Mouse (Mus musculus): ENCODE measurements around the gene Slc4a10. TPM values are rescaled to one million over a fixed set of nuclear protein-coding genes. Genes with fewer than 3 reads are reported as not detected.

Gene Slc4a10
- polyA plus RNA-seq, 1 experiment: not detected

GRCm38 (mm10) chr2:62362211-62362610 is 315.9 kb downstream of the Slc4a10 start:
- no peak for TF ChIP-seq GATA1 (IDR thresholded peaks at IDR 0.05; ENCODE audit: low read length)

GRCm38 (mm10) chr2:62363606-62364005 is 317.3 kb downstream of the Slc4a10 start:
- no peak for TF ChIP-seq GATA1 (IDR thresholded peaks at IDR 0.05; ENCODE audit: low read length)

DNA sequence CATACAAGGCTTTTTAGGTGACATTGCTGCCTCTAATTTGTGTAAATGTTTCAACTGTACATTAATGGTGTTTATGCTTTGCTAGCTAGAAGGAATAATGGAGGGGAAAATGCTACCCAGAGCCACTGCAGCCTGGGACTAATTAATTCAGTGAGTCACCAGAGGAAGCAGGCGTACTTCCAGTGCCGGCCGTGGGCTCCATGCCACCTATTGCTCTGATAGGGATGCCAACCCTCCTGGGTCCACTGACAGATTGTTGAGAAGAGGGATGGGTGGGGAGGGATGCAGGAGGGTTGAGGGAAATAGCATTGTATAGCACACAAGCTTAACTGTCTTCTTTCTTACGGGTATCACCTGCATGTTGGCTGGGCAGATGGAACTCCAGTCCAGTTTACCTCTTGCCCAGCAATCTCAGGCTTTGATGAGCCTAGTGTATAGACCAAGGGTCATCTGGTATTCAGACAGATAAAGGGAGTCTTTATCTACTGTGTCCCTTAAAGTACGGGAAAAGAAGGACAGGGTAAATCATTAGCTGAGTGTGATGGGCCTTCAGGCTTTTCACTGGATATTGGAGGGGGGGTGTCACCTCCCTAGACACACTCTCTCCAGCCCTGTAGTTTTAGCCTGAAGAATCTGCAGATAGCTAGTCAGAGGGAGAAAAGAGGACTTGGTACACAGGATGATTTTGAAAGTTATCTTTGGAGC is 322.2 kb downstream of the Slc4a10 start:
- no peak for TF ChIP-seq GATA1 (IDR thresholded peaks at IDR 0.05; ENCODE audit: low read length)

DNA sequence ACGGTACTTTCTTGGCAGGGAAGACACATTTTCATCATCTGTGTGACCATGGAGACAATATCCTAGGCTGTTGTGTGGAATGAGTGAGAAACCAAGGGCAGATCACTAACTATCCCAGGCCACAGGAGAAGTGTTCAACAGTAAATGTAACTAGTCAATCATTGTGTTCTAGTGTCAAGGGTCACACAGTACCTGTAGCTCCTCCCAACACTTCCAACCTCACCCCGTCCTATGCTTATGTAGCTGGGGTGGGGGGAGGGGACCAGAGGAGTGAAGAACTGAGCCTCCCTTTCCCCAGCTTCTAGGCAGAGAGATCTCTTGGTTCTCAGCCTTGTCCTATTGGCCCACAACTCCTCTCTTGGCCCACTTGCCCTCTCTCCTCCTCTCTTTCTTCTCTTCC is 323.8 kb downstream of the Slc4a10 start:
- TF ChIP-seq GATA1 (IDR thresholded peaks at IDR 0.05; ENCODE audit: low read length): no peak

DNA sequence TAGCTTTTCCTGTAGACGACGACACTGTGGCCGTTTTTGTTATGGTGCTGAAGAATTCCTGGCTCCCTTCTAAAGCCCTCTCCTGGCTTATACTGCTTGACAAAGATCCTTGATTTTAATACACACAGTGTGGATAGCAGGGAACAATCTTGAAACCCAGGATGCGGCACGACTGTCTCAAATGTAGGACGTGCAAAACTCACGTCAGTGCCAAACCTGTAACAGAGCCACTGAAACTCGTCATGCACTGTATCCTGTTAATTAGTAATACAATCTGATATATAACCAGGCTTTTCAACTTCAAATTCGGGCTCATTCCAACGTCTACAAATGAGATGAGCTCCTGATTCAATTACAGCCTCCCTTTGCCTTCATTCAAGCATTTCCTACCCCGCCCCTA is 327.4 kb downstream of the Slc4a10 start:
- no peak for TF ChIP-seq GATA1 (IDR thresholded peaks at IDR 0.05; ENCODE audit: low read length)

Other genes with a start within 250 kb of the Slc4a10 start
- gene Tbr1, start 243.5 kb upstream of the Slc4a10 start, polyA plus RNA-seq (2012): 0.23 and 0.28 TPM in 2 replicates